Mouse (Mus musculus) right cerebral cortex, postnatal 4 days (tissue): ENCODE results near the gene Plcl2.

ENCODE experiments used
- DNase-seq: peaks from one replicate; pipeline ENCODE4 v3.0.0-alpha.2; 2022

Gene Plcl2

GRCm38 (mm10) chr17:50509251-50510104, at the start of gene Plcl2:
TSS of gene Plcl2 (plus strand) at chr17:50509403.
- peak; percentile 58 for DNase-seq

GRCm38 (mm10) chr17:50460301-50460700, 48.9 kb upstream of the Plcl2 start:
- no peak for DNase-seq

GRCm38 (mm10) chr17:50467438-50467837, 41.8 kb upstream of the Plcl2 start:
- no peak for DNase-seq

- no peak for DNase-seq
Observed at GRCm38 (mm10) chr17:50469126-50469525, 40.1 kb upstream of the Plcl2 start.

- DNase-seq: no peak
Observed at GRCm38 (mm10) chr17:50469543-50470431, 39.4 kb upstream of the Plcl2 start.

- peak; percentile 23 for DNase-seq
Observed at GRCm38 (mm10) chr17:50470432-50471078, 38.6 kb upstream of the Plcl2 start.

- no peak for DNase-seq
Observed at GRCm38 (mm10) chr17:50471230-50471629, 38.0 kb upstream of the Plcl2 start.

- no peak for DNase-seq
Observed at GRCm38 (mm10) chr17:50477277-50477676, 31.9 kb upstream of the Plcl2 start.

GRCm38 (mm10) chr17:50480867-50481266, 28.3 kb upstream of the Plcl2 start:
- DNase-seq: no peak

GRCm38 (mm10) chr17:50483700-50484099, 25.5 kb upstream of the Plcl2 start:
- no peak for DNase-seq

- no peak for DNase-seq
Observed at GRCm38 (mm10) chr17:50484981-50485380, 24.2 kb upstream of the Plcl2 start.

GRCm38 (mm10) chr17:50487058-50487618, 22.1 kb upstream of the Plcl2 start:
- DNase-seq: no peak

- DNase-seq: no peak
Observed at GRCm38 (mm10) chr17:50487670-50488069, 21.5 kb upstream of the Plcl2 start.

- DNase-seq: no peak
Observed at GRCm38 (mm10) chr17:50488406-50488805, 20.8 kb upstream of the Plcl2 start.

- DNase-seq: no peak
Observed at GRCm38 (mm10) chr17:50488895-50489294, 20.3 kb upstream of the Plcl2 start.

- DNase-seq: no peak
Observed at GRCm38 (mm10) chr17:50490644-50491430, 18.4 kb upstream of the Plcl2 start.

- no peak for DNase-seq
Observed at GRCm38 (mm10) chr17:50491496-50491895, 17.7 kb upstream of the Plcl2 start.

GRCm38 (mm10) chr17:50495216-50495889, 13.8 kb upstream of the Plcl2 start:
- no peak for DNase-seq

- no peak for DNase-seq
Observed at GRCm38 (mm10) chr17:50498062-50498697, 11.0 kb upstream of the Plcl2 start.

- DNase-seq: no peak
Observed at GRCm38 (mm10) chr17:50499091-50499790, 10.0 kb upstream of the Plcl2 start.
